Mouse (Mus musculus): ENCODE results near the gene Cdh7.
"Not testable (repeated sequence)": the region's sequence is repeated elsewhere in the genome, so short reads cannot be mapped to it uniquely, and the experiment has no call there.

- not testable (repeated sequence) for TF ChIP-seq CTCF (IDR thresholded peaks at IDR 0.05; ENCODE audit: control insufficient read depth, insufficient read depth, low read length); POLR2A (IDR thresholded peaks at IDR 0.05; ENCODE audit: borderline replicate concordance, control insufficient read depth, low read depth, low read length)
These were observed 189.2 kb downstream of the Cdh7 start for GRCm38 (mm10) chr1:110171459-110171858.

Data from bone marrow, adult 2 months (tissue).